Mouse (Mus musculus) induced T-regulatory cell, adult 2 months (primary cell): ENCODE measurements around the gene Gm49403.
"Not testable (repeated sequence)": the region's sequence is repeated elsewhere in the genome, so short reads cannot be mapped to it uniquely, and the experiment has no call there.

Experiments
- DNase-seq: peaks from one replicate; pipeline ENCODE4 v3.0.0-alpha.2; 2012; ENCODE audit warnings: low read depth

The Gm49403 gene

DNA sequence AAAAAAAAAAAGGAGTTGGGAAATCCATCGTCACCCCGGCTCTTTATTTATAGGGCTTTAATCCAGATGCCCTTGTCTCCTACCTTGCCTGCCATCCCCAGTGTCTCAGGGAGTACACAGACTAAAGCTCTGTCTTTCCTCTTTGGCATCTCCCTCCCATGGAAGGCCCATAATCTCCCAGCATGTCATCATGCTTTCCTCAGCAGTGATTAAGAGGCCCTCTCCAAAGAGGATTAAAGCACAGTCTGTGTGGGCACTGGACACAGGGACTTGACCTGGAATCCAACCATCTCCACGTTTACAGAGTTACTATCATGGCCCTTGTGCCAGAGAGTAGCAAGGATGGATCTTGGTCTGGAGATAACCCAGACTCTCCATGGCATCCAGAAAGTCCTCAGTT lies at the start of gene Gm49403, which contains the start of gene Lbhd1:
Gene Gm49403, plus strand, starts transcription at position 315 of the 400 bp plus-strand sequence.
Gene Lbhd1, plus strand, starts transcription at position 117 of the 400 bp plus-strand sequence.
- DNase-seq = no peak

DNA sequence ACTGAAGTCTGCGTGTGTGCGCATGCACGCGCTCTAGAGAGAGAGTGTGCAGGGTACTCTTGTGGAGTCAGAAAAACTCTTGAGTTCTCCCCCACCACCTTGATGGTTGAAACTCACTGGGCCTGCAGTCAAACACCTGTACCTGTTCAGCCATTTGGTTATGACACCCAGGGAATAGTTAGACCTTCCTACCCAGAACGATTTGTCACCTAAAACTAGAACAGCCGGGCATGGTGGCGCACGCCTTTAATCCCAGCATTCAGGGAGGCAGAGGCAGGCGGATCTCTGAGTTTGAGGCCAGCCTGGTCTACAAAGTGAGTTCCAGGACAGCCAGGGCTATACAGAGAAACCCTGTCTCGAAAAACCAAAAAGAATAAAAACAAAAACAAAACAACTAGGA lies 47.4 kb upstream of the Gm49403 start:
- DNase-seq = not testable (repeated sequence)

DNA sequence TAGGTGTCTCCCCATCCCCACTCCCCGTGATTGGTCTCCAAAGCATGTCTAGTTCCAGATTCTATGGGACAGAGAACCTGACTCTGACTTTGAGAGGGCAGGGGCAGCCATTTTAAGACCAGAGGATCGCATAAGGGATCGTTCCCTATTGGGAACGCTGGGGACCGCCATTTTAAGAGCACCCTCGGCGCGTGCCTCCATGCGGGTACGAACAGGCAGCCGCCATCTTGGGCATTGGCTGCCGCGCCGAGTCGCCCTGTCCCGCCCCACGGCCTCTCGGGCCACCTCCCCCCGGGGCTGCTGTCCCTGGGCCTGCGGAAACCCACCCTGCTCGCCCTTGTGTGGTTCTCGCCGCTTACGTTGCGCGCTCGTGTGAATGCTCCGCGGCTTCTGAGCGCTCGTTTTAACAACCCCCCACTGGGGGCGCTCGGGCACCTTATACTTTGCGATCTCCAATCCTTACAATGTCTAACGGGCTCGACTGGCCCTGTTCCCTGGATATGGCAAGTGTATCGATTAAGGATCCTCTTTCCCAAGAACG lies 46.4 kb upstream of the Gm49403 start, which contains the start of gene Bscl2:
Gene Bscl2, plus strand, starts transcription at position 217 of the 541 bp plus-strand sequence.
- DNase-seq = peak; percentile 92

DNA sequence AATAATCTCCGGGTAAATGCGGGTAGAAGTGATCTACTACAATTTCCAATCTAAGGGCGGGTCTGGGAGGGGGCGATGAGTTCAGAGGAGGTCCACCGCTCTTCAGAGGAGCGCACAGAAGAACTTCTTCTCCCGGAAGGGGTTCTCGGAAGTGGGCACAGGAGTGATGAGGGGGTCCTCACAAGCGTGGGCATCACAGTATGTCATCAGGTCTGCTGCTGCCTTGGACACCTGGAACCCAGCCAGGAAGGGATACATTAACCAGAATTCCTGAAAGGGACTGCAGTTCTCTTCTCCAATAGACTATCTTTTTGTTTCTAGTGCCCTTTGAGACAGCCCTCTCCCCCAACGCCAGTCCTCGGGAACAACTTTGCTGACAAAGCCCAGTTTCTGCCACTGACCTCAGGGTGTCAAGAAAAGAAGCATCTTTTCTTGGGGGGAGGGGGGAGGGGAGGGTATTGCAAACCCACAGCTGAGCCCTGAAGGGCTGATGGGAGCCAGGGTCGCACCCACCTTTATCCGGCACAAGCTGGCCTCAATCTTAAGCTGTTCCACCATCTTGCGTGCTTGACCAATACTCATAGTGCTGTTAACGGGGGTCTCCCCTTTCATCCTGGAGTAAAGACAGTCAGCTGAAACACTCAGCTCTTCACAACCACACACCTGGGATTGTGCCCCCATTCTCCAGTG lies 45.5 kb upstream of the Gm49403 start:
- no peak for DNase-seq

DNA sequence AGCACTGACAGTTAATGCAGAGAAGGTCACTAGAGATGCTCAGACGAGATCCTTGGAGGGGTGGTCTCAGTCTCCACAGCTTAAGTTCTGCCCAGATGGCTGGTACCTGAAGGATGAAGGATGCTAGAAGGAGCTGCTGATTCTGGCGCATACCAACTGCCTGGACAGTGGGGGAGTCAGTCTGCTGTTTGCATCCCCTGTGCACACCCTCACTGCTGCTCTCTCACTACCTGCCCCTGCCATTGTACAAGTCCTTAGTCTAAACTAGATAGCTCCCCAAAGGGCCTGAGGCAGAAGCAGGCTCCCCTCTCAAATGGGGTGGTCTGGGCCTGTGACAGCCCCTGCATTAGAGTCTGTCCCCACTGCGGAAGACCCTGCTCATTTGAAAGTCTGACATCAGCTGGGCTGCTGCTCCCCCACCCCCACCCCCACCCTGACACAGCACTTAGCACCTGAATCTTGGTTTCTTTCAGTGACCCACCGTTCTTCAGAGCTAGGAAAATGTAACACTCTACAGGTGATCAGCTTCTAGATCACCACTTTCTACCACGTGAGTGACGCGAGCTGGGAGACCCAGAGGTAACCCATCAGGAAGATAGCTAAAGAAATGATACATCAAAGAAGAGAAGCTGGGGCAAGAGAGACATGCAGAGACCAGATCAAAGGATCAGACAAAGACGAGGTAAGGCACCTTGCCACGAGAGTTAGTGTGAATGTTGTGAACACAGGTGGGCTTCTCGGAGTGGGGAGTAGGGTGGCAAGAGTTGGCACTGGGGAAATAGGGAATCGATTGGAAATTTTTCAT lies 44.4 kb upstream of the Gm49403 start, which contains the start of gene Gng3:
Gene Gng3, minus strand, starts transcription at position 92 of the 805 bp plus-strand sequence.
- peak; percentile 31 for DNase-seq

DNA sequence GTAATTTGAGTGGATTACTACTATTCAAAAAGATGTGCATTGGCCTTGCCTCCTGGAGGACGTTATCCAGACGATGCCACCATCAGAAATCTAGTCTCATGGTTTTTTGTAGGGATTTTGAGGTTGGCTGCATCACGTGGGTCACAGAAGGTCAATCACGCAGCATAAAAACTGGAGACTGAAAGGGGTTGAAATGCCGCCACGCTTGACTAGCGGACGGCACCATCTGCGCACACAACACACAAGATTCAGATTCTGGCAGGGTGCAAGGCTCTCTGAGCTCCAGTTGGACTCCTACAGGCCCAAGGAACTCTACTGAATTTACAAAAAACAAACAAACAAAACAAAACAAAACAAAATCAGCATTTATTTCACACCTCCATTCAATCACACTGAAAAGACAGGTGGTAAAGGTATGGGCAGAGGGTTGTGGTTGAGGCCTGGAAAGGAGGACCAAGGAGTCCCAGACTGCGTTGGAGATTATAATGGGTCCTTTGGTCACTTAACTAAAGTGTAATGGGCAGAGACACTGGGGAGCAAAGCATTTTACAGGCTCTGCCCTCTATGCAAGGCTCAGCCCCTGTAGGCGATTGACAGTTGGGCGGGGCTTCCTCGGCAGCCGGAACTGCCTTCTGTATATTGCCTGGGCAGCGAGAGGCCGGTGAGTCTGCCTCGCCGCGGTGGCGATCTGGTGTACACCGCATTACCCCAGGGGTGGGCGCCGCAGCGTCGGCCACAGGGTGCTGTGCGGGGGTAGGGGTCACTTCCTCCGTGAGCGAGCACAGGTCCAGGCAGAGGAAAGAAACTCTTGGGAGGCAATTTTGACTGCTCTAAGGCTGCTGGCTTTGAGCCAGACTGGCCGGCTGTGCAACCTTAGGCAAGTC lies 43.6 kb upstream of the Gm49403 start:
- peak; percentile 76 for DNase-seq

DNA sequence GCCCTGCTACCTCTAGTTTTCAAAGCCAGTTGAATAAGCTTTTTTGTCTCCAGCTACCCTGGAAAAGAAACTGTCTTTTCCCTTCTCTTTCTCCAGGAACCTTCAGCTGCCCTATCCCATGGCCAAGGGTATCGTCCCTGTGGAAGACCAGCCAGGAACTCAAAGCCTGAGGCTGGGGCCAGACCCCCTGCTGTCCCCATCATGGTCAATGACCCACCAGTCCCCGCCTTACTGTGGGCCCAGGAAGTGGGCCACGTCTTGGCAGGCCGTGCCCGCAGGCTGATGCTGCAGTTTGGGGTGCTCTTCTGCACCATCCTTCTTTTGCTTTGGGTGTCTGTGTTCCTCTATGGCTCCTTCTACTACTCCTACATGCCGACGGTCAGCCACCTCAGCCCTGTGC lies 42.7 kb upstream of the Gm49403 start:
- DNase-seq = no peak

DNA sequence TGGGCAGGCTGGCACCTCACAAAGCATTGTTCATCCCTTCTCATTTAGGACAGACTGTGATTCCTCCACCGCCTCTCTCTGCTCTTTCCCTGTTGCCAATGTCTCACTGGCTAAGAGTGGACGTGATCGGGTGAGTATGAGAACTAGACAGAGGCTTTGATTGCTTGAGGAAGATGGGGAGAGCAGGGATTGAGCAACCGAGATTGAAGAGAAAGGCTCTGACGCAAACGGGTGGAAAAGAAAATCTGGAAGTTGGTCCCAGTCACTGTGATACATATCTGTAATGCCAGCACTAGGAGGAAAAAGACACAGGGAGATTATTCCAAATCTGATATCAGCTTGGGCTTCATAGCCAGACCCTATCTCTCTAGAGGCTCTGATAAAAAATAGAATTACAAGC lies 40.8 kb upstream of the Gm49403 start:
- DNase-seq = no peak

DNA sequence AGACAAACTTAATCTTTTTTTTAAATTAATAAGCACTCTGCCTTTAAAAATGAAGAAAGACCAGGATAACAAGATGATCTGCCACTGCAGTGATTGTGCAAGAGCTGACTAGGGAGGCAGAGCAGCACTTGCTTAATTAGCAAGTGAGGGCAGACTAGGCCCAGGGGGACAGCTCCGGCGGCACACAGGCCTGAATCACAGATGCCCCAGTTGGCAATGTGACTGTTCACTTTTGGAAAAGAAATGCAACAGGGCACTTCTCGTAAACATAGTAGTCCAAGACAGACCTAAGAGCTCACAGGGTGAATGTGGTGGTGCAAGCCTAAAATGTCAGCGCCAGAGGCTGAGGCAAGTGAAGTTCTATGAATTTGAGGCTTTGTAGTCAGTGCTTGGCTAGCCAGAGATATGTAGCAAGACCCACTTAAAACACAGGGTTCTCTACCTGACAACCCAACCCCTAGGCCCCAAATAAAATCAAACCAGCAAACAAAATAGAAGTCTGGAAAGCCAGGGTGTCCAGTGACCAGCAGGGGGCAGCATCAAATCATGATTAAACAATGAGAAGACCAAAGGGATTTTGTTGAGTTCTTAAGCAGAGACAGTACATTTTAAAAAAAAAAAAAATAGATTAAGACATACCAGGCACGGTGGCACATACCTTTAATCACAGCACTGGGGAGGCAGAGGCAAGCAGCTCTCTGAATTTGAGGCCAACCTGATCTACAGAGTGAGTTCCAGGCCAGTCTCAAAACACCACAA lies 39.2 kb upstream of the Gm49403 start:
- peak; percentile 91 for DNase-seq

DNA sequence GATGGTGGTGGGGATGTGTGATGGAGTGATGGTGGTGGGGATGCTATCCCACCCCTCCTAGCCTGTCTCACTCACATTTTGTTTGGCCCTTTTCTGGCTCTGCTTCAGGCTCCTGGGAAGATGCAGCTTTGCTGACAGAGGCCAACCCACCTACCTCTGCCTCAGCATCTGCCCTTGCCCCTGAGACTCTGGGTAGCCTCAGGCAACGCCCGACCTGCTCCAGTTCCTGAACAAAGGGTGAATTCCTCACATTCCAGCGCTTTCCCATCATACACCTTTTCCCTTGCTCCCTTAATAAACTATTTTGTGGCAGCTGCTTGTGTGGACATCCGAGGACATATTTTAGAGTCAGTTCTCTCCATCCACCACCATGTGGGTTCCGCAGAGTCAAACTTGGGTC lies 35.4 kb upstream of the Gm49403 start:
- DNase-seq = no peak

DNA sequence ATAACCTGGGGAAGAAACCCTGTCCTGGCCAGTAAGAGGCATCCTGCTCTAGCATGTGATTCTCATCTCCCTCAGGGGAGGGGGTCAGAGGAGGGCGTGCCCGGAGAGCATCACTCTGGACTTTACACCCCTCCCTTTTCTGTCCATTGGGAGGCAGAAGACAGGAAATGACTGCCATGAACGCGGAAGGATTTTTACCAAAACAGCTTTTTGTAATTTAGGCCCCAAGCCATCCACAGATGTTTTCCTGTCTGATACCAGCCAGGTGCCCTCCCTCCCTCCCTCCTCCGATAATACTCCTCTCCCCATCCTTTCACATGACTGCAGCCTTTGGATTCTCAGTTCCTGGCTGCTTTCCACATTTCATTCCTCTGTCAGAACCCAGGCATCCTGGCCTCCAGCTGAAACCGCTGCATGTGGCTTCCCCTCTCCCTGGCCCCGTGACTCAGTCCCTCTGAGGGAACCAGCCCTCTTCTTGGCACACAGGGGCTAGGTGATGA lies 33.3 kb upstream of the Gm49403 start, which contains the start of gene Lrrn4cl:
Gene Lrrn4cl, plus strand, starts transcription at position 367 of the 500 bp plus-strand sequence.
- no peak for DNase-seq

DNA sequence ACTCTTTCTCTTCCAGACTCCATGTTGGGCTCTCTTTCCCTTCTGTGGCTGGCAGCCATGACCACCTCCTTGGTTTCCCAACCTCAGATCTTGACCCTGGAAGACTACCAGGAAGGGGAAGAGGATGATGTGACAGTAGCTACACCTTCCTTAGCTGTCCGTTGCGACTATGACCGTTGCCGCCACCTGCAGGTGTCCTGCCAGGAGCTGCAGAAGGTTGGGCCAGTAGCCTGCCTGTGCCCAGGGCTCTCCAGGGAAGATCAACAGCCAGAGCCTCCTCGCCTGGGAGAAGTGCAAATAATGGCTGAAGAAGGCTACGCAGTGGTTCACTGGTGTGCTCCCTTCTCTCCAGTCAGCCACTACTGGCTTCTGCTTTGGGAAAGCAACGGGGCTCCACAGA lies 32.1 kb upstream of the Gm49403 start:
- DNase-seq = no peak

DNA sequence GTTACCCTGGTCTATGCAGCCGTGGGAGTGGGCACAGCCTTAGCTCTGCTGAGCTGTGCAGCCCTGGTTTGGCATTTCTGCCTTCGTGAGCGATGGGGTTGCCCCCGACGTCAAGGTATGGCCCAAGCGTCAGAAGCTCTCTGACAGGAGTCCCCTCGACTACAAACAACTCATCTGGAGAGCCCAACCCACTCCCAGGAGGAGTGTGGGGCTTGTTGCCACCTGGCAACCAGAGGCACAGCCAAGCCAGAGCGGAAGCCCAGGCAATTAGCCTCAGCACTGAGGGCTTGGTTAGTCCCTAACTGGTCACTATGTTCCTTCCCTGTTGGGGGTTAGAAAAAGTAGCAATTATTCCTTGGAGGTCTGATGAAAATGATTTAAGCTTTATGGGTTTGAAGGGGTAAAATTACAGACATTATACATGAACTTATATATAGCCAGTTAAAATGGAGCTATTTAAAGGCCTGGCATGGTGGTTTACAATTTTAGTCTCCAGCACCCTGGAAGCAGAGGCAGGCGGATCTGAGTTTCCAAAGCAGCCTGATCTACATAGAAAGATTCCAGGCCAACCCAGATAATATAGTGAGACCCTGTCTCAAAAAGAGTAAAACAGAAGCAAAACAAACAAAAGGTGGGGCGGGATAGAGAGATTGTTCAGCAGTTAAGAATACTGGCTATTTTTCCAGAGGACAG lies 31.3 kb upstream of the Gm49403 start:
- DNase-seq = no peak

DNA sequence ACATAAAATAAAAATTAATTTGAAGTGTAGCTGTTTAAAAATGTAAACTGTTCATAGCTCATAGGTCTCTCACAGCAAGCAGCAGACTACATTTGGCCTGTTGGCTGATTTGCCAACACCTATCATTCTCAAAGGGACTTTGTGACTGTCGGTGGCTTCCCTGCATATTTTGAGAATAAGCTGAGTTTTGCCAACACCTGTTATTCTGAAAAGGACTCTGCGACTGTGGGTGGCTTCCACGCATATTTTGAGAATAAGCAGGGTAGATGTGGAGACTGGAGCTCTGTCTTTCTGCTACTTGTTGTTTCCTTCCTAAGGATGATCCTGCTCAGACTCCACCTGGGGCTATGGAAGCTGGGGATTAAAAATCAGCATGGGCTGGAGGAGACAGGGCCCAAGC lies 30.6 kb upstream of the Gm49403 start:
- DNase-seq = no peak

DNA sequence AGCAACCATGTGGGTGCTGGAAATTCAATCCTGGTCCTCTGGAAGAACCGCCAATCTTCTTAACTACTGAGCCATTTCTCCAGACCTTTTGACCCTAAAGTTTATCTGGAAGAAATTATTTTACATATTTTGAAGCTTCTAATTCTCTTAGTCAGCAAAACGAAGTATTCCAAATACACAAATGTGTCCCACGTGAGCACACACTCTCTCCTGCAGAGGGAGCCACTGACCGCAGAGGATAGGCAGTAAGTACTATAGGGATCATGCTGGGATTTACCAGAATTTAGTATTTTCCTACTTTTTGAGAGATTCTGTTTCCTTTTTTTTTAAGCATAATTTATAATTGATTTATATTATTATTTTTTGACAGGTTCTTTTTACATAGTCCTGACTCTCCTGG lies 26.0 kb upstream of the Gm49403 start:
- DNase-seq = peak; percentile 68

DNA sequence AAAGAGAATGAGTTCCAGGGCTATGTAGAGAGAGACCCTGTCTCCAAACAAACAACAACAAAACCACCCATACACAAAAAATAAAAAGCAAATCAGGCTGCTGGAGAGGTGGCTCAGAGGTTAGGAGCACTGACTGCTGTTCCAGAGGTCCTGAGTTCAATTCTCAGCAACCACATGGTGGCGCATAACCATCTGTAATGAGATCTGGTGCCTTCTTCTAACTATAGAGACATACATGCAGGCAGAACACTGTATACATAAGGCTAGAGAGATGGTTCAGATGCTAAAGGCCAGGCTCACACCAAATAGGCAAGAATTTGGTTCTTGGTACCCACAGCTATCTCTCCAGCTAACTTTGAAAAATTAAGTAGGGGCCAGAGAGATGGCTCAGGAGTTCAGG lies 24.7 kb upstream of the Gm49403 start:
- peak; percentile 75 for DNase-seq

DNA sequence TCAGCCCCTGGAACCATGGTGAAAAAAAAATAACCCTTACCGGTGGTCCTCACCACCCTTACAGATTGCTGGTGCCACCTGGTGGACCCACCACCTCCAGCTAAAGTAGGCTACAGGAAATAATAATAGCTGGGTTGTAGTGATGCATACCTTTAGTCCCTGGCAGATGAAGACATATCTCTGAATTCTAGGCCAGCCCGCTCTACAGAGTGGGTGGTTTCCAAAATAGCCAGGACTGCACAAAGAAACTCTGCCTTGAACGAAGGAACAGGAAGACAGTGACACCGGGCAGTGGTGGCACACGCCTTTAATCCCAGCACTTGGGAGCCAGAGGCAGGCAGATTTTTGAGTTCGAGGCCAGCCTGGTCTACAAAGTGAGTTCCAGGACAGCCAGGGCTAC lies 19.5 kb upstream of the Gm49403 start:
- no peak for DNase-seq

DNA sequence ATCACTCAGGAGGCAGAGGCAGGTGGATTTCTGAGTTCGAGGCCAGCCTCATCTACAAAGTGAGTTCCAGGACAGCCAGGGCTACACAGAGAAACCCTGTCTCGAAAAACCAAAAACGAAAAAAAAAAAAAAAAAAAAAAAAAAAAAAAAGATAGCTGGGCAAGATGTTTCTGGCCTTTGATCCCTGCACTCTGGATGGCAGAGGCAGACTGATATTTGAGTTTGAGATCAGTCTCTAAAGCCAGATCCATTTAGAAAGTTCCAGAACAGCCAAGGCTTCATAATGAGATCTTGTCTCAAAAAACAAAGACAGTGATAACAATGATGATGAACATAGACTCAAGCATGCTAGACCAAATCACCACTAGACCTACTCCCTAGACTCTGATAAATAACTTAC lies 13.3 kb upstream of the Gm49403 start:
- DNase-seq = not testable (repeated sequence)

DNA sequence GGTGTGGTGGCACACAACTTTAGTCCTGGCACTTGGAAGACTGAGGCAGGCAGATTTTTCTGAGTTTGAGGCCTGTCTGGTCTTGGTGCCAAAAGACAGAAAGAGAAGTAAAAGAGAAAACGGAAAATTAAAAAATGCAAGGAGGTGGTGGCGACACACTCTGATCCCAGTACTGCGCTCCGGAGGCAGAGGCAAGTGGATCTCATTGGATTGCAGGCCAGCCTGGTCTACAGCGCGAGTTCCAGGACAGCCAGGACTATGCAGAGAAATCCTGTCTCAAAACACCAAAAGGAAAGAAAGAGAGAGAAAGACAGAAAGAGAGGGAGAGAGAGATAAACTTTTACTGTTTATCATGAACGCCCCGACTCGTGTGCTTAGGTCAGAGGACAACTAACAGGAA lies 12.9 kb upstream of the Gm49403 start:
- no peak for DNase-seq
